Mouse (Mus musculus) midbrain, embryonic 16.5 days (tissue): ENCODE data around the gene Atg16l1. TPM values are rescaled to one million over a fixed set of nuclear protein-coding genes. Genes with fewer than 3 reads are reported as not detected.
"Not testable (repeated sequence)": the region's sequence is repeated elsewhere in the genome, so short reads cannot be mapped to it uniquely, and the experiment has no call there.

Source experiments
- ATAC-seq: fragments of 200-750 bp; cut with Nextera tagmentation; 2 replicates; pipeline ENCODE4 v1.8.0; 2017; ENCODE audit warnings: moderate TSS enrichment
- H3K27ac ChIP-seq: fragments of 300-500 bp; sonication (generic); 2 replicates; pipeline ENCODE4 v1.5.1; 2014; ENCODE audit warnings: mild to moderate bottlenecking, low read length, mixed read lengths
- H3K27me3 ChIP-seq: fragments of 300-500 bp; sonication (generic); 2 replicates; pipeline ENCODE4 v1.6.1; 2014; ENCODE audit warnings: low read depth, low read length, mixed read lengths; ENCODE audit not compliant: control insufficient read depth, insufficient read depth
- H3K36me3 ChIP-seq: fragments of 300-500 bp; sonication (generic); 2 replicates; pipeline ENCODE4 v1.6.1; 2014; ENCODE audit warnings: mild to moderate bottlenecking, low read length, moderate library complexity, mixed read lengths; ENCODE audit not compliant: control insufficient read depth, insufficient read depth
- H3K4me1 ChIP-seq: fragments of 300-500 bp; sonication (generic); 2 replicates; pipeline ENCODE4 v1.6.1; 2014; ENCODE audit warnings: mild to moderate bottlenecking, low read length, mixed read lengths; ENCODE audit not compliant: control insufficient read depth, insufficient read depth
- H3K4me2 ChIP-seq: fragments of 300-500 bp; sonication (generic); 2 replicates; pipeline ENCODE4 v1.6.1; 2014; ENCODE audit warnings: mild to moderate bottlenecking, low read length, mixed read lengths
- H3K4me3 ChIP-seq: fragments of 300-500 bp; sonication (generic); 2 replicates; pipeline ENCODE4 v1.5.1; 2014; ENCODE audit warnings: low read depth, mild to moderate bottlenecking, low read length, moderate library complexity, mixed read lengths
- H3K9ac ChIP-seq: fragments of 300-500 bp; sonication (generic); 2 replicates; pipeline ENCODE4 v1.6.1; 2014; ENCODE audit warnings: low read depth, low read length, mixed read lengths
- H3K9me3 ChIP-seq: fragments of 300-500 bp; sonication (generic); replicated peaks from 2 replicates; pipeline ENCODE4 v1.6.1; 2014; ENCODE audit warnings: mild to moderate bottlenecking, low read length, mixed read lengths; ENCODE audit not compliant: control insufficient read depth, poor library complexity, severe bottlenecking
- WGBS: fragments of 180-500 bp; shearing (Covaris S2); extraction: QIAGEN DNeasy Blood & Tissue Kit; methylation state at CpG from one replicate; pipeline ENCODE4 v1.1.7; 2014; 5-methylcytosine and 5-hydroxymethylcytosine counted together
- polyA plus RNA-seq: library from polyadenylated mRNA; unstranded; fragments of >200 nt; fragmentation: Nextera tagmentation; extraction: Ambion mirVana; gene quantifications from 2 replicates; pipeline ENCODE4 v1.2.1, GENCODE M21; 2015

Atg16l1 gene
- polyA plus RNA-seq, 1 experiment from 2014 or later = 88.5 TPM

- no peaks in the 10 kb centered on the region for H3K4me1 ChIP-seq
- 82% methylated on average over 10 of the region's 10 CpGs for WGBS
- no peaks in the 10 kb centered on the region for H3K27me3 ChIP-seq
- no peaks in the 10 kb centered on the region for H3K9me3 ChIP-seq
- H3K9ac ChIP-seq = no peak overlapping the region
- no peak overlapping the region for H3K27ac ChIP-seq
- H3K36me3 ChIP-seq = no peaks in the 10 kb centered on the region
- ATAC-seq = no peak
- H3K4me3 ChIP-seq = no peak overlapping the region
- H3K4me2 ChIP-seq = no peak overlapping the region
Measured at GRCm38 (mm10) chr1:87812061-87812460, 56.4 kb downstream of the Atg16l1 start.

DNA sequence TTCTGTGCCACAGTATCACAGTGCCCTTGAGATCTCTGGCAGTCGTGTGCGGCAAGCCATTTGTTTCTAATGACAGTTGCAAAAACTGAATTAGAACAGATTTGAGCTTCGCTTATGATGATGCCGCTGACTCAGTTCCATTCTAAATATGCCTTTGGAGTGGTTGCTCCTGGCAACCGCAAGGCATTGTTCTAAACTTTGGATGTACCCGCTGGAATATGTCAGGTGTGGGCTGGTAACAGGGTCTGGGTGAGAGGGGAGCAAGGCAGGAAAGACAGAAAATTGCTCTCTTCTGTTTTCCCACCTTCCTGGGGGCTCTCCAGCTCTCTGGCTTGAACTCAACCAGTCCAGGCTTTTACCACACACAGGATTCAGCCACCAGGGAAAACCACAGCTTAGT, 57.5 kb downstream of the Atg16l1 start:
- Histone ChIP-seq H3K4me1 (no peaks in the 10 kb centered on the region), H3K27me3 (no peaks in the 10 kb centered on the region), H3K27ac (no peak overlapping the region), H3K9me3 (no peaks in the 10 kb centered on the region), H3K9ac (no peak overlapping the region), H3K4me2 (no peak overlapping the region), H3K36me3 (no peaks in the 10 kb centered on the region), H3K4me3 (no peak overlapping the region)
- 69% methylated on average over 6 of the region's 6 CpGs for WGBS
- ATAC-seq = no peak

- Histone ChIP-seq H3K27me3 (no peaks in the 10 kb centered on the region), H3K4me2 (no peak overlapping the region), H3K4me1 (no peaks in the 10 kb centered on the region), H3K9ac (no peak overlapping the region), H3K36me3 (no peaks in the 10 kb centered on the region), H3K27ac (no peak overlapping the region), H3K4me3 (no peak overlapping the region), H3K9me3 (no peaks in the 10 kb centered on the region)
- ATAC-seq = no peak
- WGBS = 76% methylated on average over 7 of the region's 7 CpGs
Measured at GRCm38 (mm10) chr1:87813681-87814080, 58.0 kb downstream of the Atg16l1 start.

DNA sequence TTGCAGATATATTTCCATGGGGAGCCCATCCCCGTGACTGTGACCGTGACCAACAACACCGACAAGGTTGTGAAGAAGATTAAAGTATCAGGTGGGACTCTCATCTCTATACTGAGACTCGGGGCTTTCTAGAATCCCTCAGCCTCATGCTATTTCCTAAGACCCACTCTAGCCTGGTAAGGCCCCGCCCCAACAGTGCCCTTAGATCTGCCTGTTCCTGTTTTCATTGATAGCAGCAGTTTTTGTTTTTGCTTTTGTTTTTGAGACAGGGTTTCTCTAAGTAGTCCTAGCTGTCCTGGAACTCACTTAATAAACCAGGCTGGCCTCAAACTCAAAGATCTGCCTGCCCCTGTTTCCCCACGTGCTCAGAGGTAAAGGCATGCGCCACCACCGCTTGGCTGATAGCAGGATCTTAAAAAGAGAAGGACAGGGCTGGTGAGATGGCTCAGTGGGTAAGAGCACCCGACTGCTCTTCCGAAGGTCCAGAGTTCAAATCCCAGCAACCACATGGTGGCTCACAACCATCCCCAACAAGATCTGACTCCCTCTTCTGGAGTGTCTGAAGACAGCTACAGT, 68.8 kb downstream of the Atg16l1 start:
- no peak for ATAC-seq
- Histone ChIP-seq H3K4me1 (no peaks in the 10 kb centered on the region), H3K4me3 (no peak overlapping the region), H3K9ac (no peak overlapping the region), H3K27ac (no peak overlapping the region), H3K4me2 (no peak overlapping the region), H3K9me3 (no peaks in the 10 kb centered on the region), H3K36me3 (no peaks in the 10 kb centered on the region), H3K27me3 (no peaks in the 10 kb centered on the region)
- 90% methylated on average over 10 of the region's 10 CpGs for WGBS

GRCm38 (mm10) chr1:87825281-87825680, 69.6 kb downstream of the Atg16l1 start:
- no peak overlapping the region for H3K27ac ChIP-seq
- H3K9ac ChIP-seq = no peak overlapping the region
- no peak overlapping the region for H3K4me3 ChIP-seq
- ATAC-seq = no peak
- H3K9me3 ChIP-seq = no peaks in the 10 kb centered on the region
- no peaks in the 10 kb centered on the region for H3K4me1 ChIP-seq
- H3K27me3 ChIP-seq = no peaks in the 10 kb centered on the region
- no peaks in the 10 kb centered on the region for H3K36me3 ChIP-seq
- H3K4me2 ChIP-seq = no peak overlapping the region
- WGBS = 87% methylated on average over 5 of the region's 5 CpGs

DNA sequence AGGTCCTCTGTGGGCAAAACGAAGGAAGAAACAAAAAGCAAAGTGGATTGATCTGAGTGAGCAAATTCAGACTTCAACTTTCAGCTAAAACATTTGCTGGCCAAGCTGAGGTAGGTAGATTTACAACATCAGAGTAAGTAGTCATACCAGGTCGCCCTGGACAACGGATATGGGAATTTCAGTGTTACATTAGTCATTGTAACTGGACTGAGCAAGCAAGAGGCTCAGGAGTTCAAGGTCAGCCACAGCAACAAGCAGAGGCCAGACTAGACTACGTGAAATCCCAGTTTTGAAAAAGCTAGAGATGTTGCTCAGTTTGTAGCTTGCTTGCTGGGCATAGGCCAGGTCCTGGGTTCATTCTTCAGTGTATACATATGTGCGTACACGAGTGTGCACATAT, 70.3 kb downstream of the Atg16l1 start:
- no peaks in the 10 kb centered on the region for H3K9me3 ChIP-seq
- H3K36me3 ChIP-seq = no peaks in the 10 kb centered on the region
- no peak overlapping the region for H3K4me3 ChIP-seq
- H3K4me1 ChIP-seq = no peaks in the 10 kb centered on the region
- ATAC-seq = no peak
- no peaks in the 10 kb centered on the region for H3K27me3 ChIP-seq
- H3K27ac ChIP-seq = no peak overlapping the region
- 87% methylated on average over 6 of the region's 6 CpGs for WGBS
- no peak overlapping the region for H3K4me2 ChIP-seq
- H3K9ac ChIP-seq = no peak overlapping the region

DNA sequence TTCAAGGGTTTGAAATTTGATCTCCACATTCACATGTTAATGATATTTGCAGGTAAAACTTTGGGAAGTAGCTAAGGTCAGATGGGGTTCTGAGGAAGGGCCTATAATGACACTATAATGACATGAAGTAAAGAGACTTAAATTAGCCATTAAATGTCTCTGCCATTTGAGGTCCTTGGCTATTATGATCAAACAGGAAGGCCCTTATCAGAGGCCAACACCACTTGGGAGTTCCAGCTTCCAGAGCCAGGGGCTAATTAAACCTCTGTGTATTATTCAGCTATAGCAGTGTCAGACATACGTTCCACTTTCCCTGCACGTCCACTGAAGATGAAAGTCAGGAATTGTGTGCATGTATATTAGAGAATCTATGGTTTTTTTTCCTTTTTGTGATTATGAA, 70.8 kb downstream of the Atg16l1 start:
- H3K9ac ChIP-seq = no peak overlapping the region
- no peak for ATAC-seq
- no peaks in the 10 kb centered on the region for H3K9me3 ChIP-seq
- no peak overlapping the region for H3K4me3 ChIP-seq
- no peak overlapping the region for H3K4me2 ChIP-seq
- H3K27me3 ChIP-seq = no peaks in the 10 kb centered on the region
- H3K36me3 ChIP-seq = no peaks in the 10 kb centered on the region
- 68% methylated on average over 2 of the region's 2 CpGs for WGBS
- no peaks in the 10 kb centered on the region for H3K4me1 ChIP-seq
- H3K27ac ChIP-seq = no peak overlapping the region

GRCm38 (mm10) chr1:87827476-87827875, 71.8 kb downstream of the Atg16l1 start:
- not testable (repeated sequence) for H3K4me1 ChIP-seq, ATAC-seq, H3K36me3 ChIP-seq, H3K27me3 ChIP-seq, H3K9ac ChIP-seq, H3K9me3 ChIP-seq, H3K27ac ChIP-seq, H3K4me2 ChIP-seq, H3K4me3 ChIP-seq
- WGBS = 83% methylated on average over 1 of the region's 1 CpGs

- no peak overlapping the region for H3K4me2 ChIP-seq
- no peak overlapping the region for H3K4me3 ChIP-seq
- no peaks in the 10 kb centered on the region for H3K9me3 ChIP-seq
- ATAC-seq = no peak
- WGBS = 81% methylated on average over 9 of the region's 9 CpGs
- no peaks in the 10 kb centered on the region for H3K36me3 ChIP-seq
- no peak overlapping the region for H3K27ac ChIP-seq
- no peaks in the 10 kb centered on the region for H3K27me3 ChIP-seq
- H3K9ac ChIP-seq = no peak overlapping the region
- no peaks in the 10 kb centered on the region for H3K4me1 ChIP-seq
Measured at GRCm38 (mm10) chr1:87828185-87828584, 72.5 kb downstream of the Atg16l1 start.
